Mouse (Mus musculus): ENCODE data around the gene Frmd7. TPM values are rescaled to one million over a fixed set of nuclear protein-coding genes. Genes with fewer than 3 reads are reported as not detected.

The Frmd7 gene
- polyA plus RNA-seq, 1 experiment from 2014 or later: 0.09 TPM

GRCm38 (mm10) chrX:50937117-50937516, 5.4 kb downstream of the Frmd7 start:
- H3K27ac ChIP-seq: no peak overlapping the region
- WGBS: 86% methylated on average over 3 of the region's 3 CpGs
- no peaks in the 10 kb centered on the region for H3K9me3 ChIP-seq (replicated peaks)
- H3K4me2 ChIP-seq: no peak overlapping the region
- H3K36me3 ChIP-seq: no peaks in the 10 kb centered on the region
- H3K9ac ChIP-seq: no peak overlapping the region
- no peaks in the 10 kb centered on the region for H3K4me1 ChIP-seq
- H3K27me3 ChIP-seq: peaks cover 31% of the 10 kb centered on the region
- no peak for ATAC-seq (replicated peaks; ENCODE audit: low FRiP score)
- H3K4me3 ChIP-seq (replicated peaks): no peak overlapping the region

- no peaks in the 10 kb centered on the region for H3K36me3 ChIP-seq
- H3K4me3 ChIP-seq (replicated peaks): no peak overlapping the region
- ATAC-seq (replicated peaks; ENCODE audit: low FRiP score): no peak
- peaks cover 34% of the 10 kb centered on the region for H3K27me3 ChIP-seq
- H3K4me2 ChIP-seq: no peak overlapping the region
- no peak overlapping the region for H3K9ac ChIP-seq
- H3K4me1 ChIP-seq: no peaks in the 10 kb centered on the region
- 56% methylated on average over 3 of the region's 3 CpGs for WGBS
- H3K9me3 ChIP-seq (replicated peaks): no peaks in the 10 kb centered on the region
- no peak overlapping the region for H3K27ac ChIP-seq
Observed at GRCm38 (mm10) chrX:50930309-50930708, 12.2 kb downstream of the Frmd7 start.

- H3K9me3 ChIP-seq (replicated peaks): no peaks in the 10 kb centered on the region
- H3K9ac ChIP-seq: no peak overlapping the region
- WGBS: 41% methylated on average over 10 of the region's 10 CpGs
- no peaks in the 10 kb centered on the region for H3K36me3 ChIP-seq
- no peak overlapping the region for H3K27ac ChIP-seq
- no peak for ATAC-seq (replicated peaks; ENCODE audit: low FRiP score)
- no peak overlapping the region for H3K4me3 ChIP-seq (replicated peaks)
- peaks cover 34% of the 10 kb centered on the region for H3K27me3 ChIP-seq
- no peaks in the 10 kb centered on the region for H3K4me1 ChIP-seq
- H3K4me2 ChIP-seq: no peak overlapping the region
Observed at GRCm38 (mm10) chrX:50926893-50927545, 15.5 kb downstream of the Frmd7 start.

- WGBS: 57% methylated on average over 17 of the region's 18 CpGs
Observed at GRCm38 (mm10) chrX:50924629-50925364, 17.7 kb downstream of the Frmd7 start.

GRCm38 (mm10) chrX:50918754-50919153, 23.8 kb downstream of the Frmd7 start:
- no peaks in the 10 kb centered on the region for H3K36me3 ChIP-seq
- H3K27ac ChIP-seq: no peak overlapping the region
- no peaks in the 10 kb centered on the region for H3K9me3 ChIP-seq (replicated peaks)
- WGBS: 53% methylated on average over 3 of the region's 3 CpGs
- ATAC-seq (replicated peaks; ENCODE audit: low FRiP score): no peak
- H3K9ac ChIP-seq: no peak overlapping the region
- H3K4me3 ChIP-seq (replicated peaks): no peak overlapping the region
- H3K4me2 ChIP-seq: no peak overlapping the region
- no peaks in the 10 kb centered on the region for H3K4me1 ChIP-seq
- H3K27me3 ChIP-seq: peaks cover 33% of the 10 kb centered on the region

More at GRCm38 (mm10) chrX:50924629-50925364, 17.7 kb downstream of the Frmd7 start:
- Histone ChIP-seq H3K9ac (no peak overlapping the region), H3K36me3 (no peaks in the 10 kb centered on the region), H3K27ac (no peak overlapping the region), H3K27me3 (peaks cover 26% of the 10 kb centered on the region), H3K4me2 (no peak overlapping the region), H3K9me3 (replicated peaks) (no peaks in the 10 kb centered on the region), H3K4me1 (no peaks in the 10 kb centered on the region), H3K4me3 (replicated peaks) (no peak overlapping the region)
- no peak for ATAC-seq (replicated peaks; ENCODE audit: low FRiP score)

- no peak overlapping the region for H3K4me3 ChIP-seq (replicated peaks)
- no peak overlapping the region for H3K27ac ChIP-seq
- H3K9me3 ChIP-seq (replicated peaks): no peaks in the 10 kb centered on the region
- WGBS: 32% methylated on average over 3 of the region's 3 CpGs
- no peak overlapping the region for H3K9ac ChIP-seq
- H3K4me1 ChIP-seq: no peaks in the 10 kb centered on the region
- 0 out of 2 replicates have a peak, but pooled peaks have one; percentile 22 for ATAC-seq (replicated peaks; ENCODE audit: low FRiP score)
- H3K27me3 ChIP-seq: peaks cover 39% of the 10 kb centered on the region
- H3K4me2 ChIP-seq: no peak overlapping the region
- H3K36me3 ChIP-seq: no peaks in the 10 kb centered on the region
Observed at GRCm38 (mm10) chrX:50917389-50917788, 25.1 kb downstream of the Frmd7 start.

GRCm38 (mm10) chrX:50909915-50910314, 32.6 kb downstream of the Frmd7 start:
- no peaks in the 10 kb centered on the region for H3K36me3 ChIP-seq
- 79% methylated on average over 5 of the region's 5 CpGs for WGBS
- no peak overlapping the region for H3K4me2 ChIP-seq
- no peaks in the 10 kb centered on the region for H3K4me1 ChIP-seq
- ATAC-seq (replicated peaks; ENCODE audit: low FRiP score): no peak
- no peak overlapping the region for H3K27ac ChIP-seq
- no peaks in the 10 kb centered on the region for H3K9me3 ChIP-seq (replicated peaks)
- H3K4me3 ChIP-seq (replicated peaks): no peak overlapping the region
- H3K9ac ChIP-seq: no peak overlapping the region
- H3K27me3 ChIP-seq: peaks cover 21% of the 10 kb centered on the region; the same call in 1 of the 2 replicates

- WGBS: 89% methylated on average over 3 of the region's 3 CpGs
- no peak overlapping the region for H3K4me3 ChIP-seq (replicated peaks)
- H3K9ac ChIP-seq: no peak overlapping the region
- H3K4me2 ChIP-seq: no peak overlapping the region
- no peaks in the 10 kb centered on the region for H3K4me1 ChIP-seq
- ATAC-seq (replicated peaks; ENCODE audit: low FRiP score): no peak
- H3K9me3 ChIP-seq (replicated peaks): no peaks in the 10 kb centered on the region
- H3K36me3 ChIP-seq: no peaks in the 10 kb centered on the region
- no peak overlapping the region for H3K27ac ChIP-seq
- peaks cover 19% of the 10 kb centered on the region; the same call in 1 of the 2 replicates for H3K27me3 ChIP-seq
Observed at GRCm38 (mm10) chrX:50903497-50903896, 39.0 kb downstream of the Frmd7 start.

GRCm38 (mm10) chrX:50887999-50888398, 54.5 kb downstream of the Frmd7 start:
- H3K4me3 ChIP-seq (replicated peaks): no peak overlapping the region
- H3K9me3 ChIP-seq (replicated peaks): no peaks in the 10 kb centered on the region
- H3K36me3 ChIP-seq: no peaks in the 10 kb centered on the region
- ATAC-seq (replicated peaks; ENCODE audit: low FRiP score): no peak
- no peak overlapping the region for H3K27ac ChIP-seq
- H3K4me1 ChIP-seq: no peaks in the 10 kb centered on the region
- H3K4me2 ChIP-seq: no peak overlapping the region
- peaks cover 9% of the 10 kb centered on the region for H3K27me3 ChIP-seq
- 82% methylated on average over 2 of the region's 2 CpGs for WGBS
- no peak overlapping the region for H3K9ac ChIP-seq

GRCm38 (mm10) chrX:50874246-50875002, 68.1 kb downstream of the Frmd7 start:
- Histone ChIP-seq H3K27ac (no peak overlapping the region), H3K36me3 (no peaks in the 10 kb centered on the region), H3K4me3 (replicated peaks) (no peak overlapping the region), H3K9ac (no peak overlapping the region), H3K9me3 (replicated peaks) (no peaks in the 10 kb centered on the region), H3K27me3 (peaks cover 13% of the 10 kb centered on the region), H3K4me2 (no peak overlapping the region), H3K4me1 (0 out of 2 replicates have a peak, but pooled peaks cover 2% of the 10 kb centered on the region)
- no peak for ATAC-seq (replicated peaks; ENCODE audit: low FRiP score)
- WGBS: 87% methylated on average over 6 of the region's 6 CpGs

GRCm38 (mm10) chrX:50864734-50865133, 77.8 kb downstream of the Frmd7 start:
- 69% methylated on average over 5 of the region's 5 CpGs for WGBS
- no peak overlapping the region for H3K4me3 ChIP-seq (replicated peaks)
- no peak overlapping the region for H3K27ac ChIP-seq
- peaks cover 19% of the 10 kb centered on the region; the same call in 1 of the 2 replicates for H3K27me3 ChIP-seq
- 0 out of 2 replicates have a peak, but pooled peaks cover 3% of the 10 kb centered on the region for H3K4me1 ChIP-seq
- no peak for ATAC-seq (replicated peaks; ENCODE audit: low FRiP score)
- H3K4me2 ChIP-seq: no peak overlapping the region
- H3K36me3 ChIP-seq: no peaks in the 10 kb centered on the region
- H3K9me3 ChIP-seq (replicated peaks): no peaks in the 10 kb centered on the region
- no peak overlapping the region for H3K9ac ChIP-seq

- H3K27me3 ChIP-seq: peaks cover 19% of the 10 kb centered on the region; the same call in 1 of the 2 replicates
- no peak overlapping the region for H3K4me3 ChIP-seq (replicated peaks)
- no peaks in the 10 kb centered on the region for H3K36me3 ChIP-seq
- no peak for ATAC-seq (replicated peaks; ENCODE audit: low FRiP score)
- H3K9me3 ChIP-seq (replicated peaks): no peaks in the 10 kb centered on the region
- H3K4me1 ChIP-seq: 0 out of 2 replicates have a peak, but pooled peaks cover 3% of the 10 kb centered on the region
- no peak overlapping the region for H3K4me2 ChIP-seq
- no peak overlapping the region for H3K9ac ChIP-seq
- 49% methylated on average over 2 of the region's 2 CpGs for WGBS
- H3K27ac ChIP-seq: no peak overlapping the region
Observed at GRCm38 (mm10) chrX:50863771-50864170, 78.7 kb downstream of the Frmd7 start.
